Mouse (Mus musculus): Measurements from ENCODE around the gene Esrrg.

The Esrrg gene

GRCm38 (mm10) chr1:187704921-187705320 lies 96.3 kb downstream of the Esrrg start:
- in situ Hi-C loops (cut with MboI; ENCODE audit: low sequenced_read_pairs), result no loop called here

DNA sequence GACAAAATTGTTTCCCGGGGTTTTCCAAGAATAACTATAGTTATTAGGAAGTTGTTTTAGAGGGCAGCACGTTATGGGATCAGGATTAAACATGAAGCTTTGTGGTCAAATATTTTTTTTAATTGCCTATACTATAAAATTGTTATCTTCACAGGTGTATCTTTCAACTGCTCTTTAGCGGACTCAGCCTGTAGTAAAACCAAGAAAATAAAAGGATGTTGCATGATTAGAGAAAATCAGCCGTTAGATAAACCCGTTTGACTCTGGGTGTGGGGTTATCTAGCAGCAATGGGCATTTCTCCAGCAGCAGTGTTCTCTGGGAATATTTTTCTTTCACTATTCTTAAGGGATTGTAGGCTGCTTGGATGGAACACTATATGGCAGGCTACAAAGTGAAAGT lies 96.8 kb downstream of the Esrrg start:
- in situ Hi-C loops (cut with MboI; ENCODE audit: low sequenced_read_pairs), result no loop called here

DNA sequence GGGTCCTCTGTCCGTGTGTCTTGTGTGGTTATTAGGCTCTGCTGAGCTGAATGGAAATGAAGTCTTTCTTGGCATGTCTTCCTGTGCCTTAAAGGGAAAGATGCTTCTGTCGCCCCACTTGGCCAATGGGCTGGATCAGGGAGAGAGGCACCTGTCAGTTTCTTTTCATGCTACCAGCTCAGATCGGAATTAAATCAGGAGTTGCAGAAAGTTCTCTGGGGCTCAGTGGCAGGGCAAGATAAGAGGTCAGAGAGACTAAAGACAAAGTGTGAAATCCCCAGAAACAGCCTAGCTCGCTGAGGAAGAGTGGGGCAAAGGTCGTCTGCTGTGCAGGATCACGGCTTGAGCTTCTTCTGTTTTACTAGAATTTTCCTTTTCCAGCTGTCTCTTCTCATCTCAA lies 97.5 kb downstream of the Esrrg start:
- in situ Hi-C loops (cut with MboI; ENCODE audit: low sequenced_read_pairs), result no loop called here

DNA sequence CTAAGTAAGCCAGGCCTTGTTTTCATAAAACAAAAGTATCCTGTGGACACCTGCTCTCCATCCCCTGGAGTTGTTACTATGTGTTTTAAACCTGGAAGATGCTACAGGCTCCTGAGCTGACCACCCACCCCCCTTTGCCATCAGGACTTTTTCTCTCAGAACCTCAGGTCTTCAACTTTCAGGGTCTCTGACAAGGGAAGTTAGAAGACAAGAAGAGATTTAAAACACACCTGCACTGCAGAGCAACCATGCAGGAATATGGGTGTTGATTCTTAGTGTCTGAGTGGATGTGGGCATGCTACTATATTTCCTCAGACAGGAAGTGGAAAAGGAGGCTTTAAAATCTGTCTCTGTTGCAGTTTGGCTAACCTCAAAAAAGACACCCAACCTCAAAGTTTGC lies 98.6 kb downstream of the Esrrg start:
- in situ Hi-C loops (cut with MboI; ENCODE audit: low sequenced_read_pairs), result no loop called here

- in situ Hi-C loops (cut with MboI; ENCODE audit: low sequenced_read_pairs), result no loop called here
Measured at GRCm38 (mm10) chr1:187710434-187710948, 101.9 kb downstream of the Esrrg start.

DNA sequence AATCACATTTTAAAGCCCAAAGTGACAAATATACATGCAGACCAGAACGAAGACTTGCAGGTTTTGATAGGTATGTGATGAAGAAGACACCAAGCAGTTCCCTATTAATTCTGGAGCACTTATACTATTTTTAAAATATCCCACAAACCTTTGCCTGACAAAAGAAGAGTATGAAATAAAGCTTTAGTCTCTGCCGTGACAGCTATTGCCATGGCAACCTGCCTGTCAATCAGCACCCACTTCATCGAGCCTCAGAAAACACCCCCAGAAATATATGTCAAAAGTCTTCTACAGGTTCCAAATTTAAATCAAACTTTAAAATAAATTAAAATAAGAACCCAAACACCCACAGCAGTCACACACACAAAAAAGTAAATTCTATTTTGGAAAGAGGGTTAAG lies 112.4 kb downstream of the Esrrg start:
- in situ Hi-C loops (cut with MboI; ENCODE audit: low sequenced_read_pairs), result no loop called here

DNA sequence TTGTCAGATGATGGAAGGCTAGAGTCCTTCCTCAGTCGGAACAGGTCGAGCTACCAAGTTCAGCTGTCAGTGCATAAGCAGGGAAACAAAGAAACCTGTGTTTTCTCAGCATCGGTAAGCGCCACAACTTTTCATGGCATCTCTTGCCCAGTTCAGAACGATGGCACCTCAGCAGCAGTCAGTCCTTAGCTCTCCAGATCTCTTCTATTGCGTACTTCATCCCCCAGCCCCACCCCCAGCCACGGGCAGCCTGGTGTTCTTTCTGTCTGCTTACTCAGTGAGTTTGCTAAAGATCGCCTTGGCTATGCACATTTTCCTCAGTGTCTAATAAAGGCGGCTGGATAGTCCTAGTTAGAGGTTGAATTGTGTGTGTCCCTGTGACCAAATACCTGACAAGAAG lies 113.4 kb downstream of the Esrrg start:
- in situ Hi-C loops (cut with MboI; ENCODE audit: low sequenced_read_pairs), result no loop called here

DNA sequence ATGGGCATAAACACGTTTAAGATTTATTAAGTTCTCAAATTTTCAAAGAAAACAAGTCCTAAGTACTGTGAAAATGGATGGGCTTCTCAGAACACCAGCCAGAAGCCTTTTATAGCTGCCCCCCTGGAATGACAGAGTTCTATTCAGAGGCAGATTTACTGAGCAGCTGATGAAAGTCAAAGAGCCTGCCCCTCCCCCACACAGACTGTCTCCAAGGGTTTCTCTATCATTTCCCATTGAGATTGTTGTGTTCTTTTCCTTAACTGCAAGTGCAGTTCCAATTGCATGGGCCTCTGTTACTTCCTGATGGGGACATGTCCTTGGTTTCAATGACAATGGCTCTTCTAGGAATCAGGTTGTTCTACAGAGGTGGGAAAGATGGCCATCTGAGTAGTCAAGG lies 116.1 kb downstream of the Esrrg start:
- in situ Hi-C loops (cut with MboI; ENCODE audit: low sequenced_read_pairs), result no loop called here

DNA sequence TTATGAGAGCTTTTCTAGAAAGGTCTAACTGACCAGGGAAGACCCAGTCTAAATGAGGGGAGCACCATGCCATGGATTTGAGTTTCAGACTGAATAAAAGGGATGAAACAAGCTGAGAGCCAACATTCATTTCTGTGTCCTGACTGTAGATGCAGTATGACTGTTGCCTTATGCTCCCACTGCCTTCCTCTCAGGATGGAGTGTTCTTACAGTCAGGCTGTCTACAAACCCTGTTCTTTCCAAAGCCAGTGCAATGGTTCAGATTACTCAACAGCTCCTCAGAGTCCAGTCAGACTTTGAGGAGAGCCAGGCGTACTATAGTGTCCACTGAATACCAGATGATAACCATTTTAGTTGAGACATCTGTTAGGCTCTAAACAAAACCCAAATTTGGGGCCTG lies 116.8 kb downstream of the Esrrg start:
- in situ Hi-C loops (cut with MboI; ENCODE audit: low sequenced_read_pairs), result no loop called here

DNA sequence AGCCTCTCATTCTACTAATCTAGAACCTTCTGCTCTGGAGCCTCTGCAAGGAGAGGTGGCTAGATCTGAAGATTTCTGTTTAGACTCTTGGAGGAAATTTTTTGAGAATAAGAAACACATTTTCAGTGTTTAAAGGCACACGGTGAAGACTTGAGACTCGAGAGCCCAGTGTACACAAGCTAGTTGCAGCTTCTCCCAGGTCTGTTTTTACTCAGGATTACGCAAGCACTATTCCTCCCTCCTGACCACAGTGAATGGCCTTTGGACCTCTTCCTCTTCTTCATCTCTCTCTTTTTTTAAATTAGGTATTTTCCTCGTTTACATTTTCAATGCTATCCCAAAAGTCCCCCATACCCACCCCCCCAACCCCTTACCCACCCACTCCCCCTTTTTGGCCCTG lies 122.6 kb downstream of the Esrrg start:
- in situ Hi-C loops (cut with MboI; ENCODE audit: low sequenced_read_pairs), result no loop called here

DNA sequence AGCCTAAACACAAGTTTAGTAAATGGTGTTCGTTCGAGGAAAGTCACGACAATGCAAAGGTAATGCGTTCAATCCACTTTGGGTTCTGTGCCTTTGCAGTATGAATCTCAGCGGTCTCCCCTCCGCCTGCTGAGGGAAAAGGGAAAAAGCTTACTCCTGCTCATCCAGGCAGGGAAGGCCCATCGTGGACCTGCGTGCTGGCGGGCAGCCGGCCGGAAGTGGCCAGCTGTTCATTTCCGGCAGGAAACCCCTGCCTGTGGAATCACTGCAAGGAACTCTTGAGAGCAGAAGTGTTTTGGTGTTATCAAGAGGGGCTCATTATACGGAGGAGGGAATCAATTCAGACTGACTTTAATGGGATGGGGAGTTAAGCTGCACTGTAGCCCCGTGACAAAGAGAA lies 127.9 kb downstream of the Esrrg start:
- in situ Hi-C loops (cut with MboI; ENCODE audit: low sequenced_read_pairs), result no loop called here

GRCm38 (mm10) chr1:187737296-187737695 lies 128.7 kb downstream of the Esrrg start:
- in situ Hi-C loops (cut with MboI; ENCODE audit: low sequenced_read_pairs), result no loop called here

- in situ Hi-C loops (cut with MboI; ENCODE audit: low sequenced_read_pairs), result no loop called here
Measured at GRCm38 (mm10) chr1:187740531-187740930, 131.9 kb downstream of the Esrrg start.

GRCm38 (mm10) chr1:187741306-187741705 lies 132.7 kb downstream of the Esrrg start:
- in situ Hi-C loops (cut with MboI; ENCODE audit: low sequenced_read_pairs), result no loop called here

DNA sequence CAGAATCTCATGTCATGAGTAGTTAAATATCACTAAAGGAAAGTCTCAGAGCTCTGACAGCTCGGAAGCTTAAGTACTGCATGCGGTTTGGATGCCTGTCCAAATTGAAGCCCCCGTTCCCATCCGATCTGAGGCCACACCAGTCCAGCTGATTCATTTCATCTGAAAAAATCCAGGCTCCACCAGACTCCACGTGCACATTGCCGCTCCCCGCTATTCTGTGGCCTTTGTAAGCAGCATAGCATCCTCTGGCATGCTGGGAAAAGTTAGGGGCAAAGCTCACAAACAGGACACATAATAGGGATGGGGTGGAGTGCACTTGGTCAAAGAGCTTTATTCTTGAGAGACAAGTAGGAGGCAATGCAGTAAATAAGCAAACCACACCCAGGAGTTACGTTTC lies 133.5 kb downstream of the Esrrg start:
- in situ Hi-C loops (cut with MboI; ENCODE audit: low sequenced_read_pairs), result no loop called here

DNA sequence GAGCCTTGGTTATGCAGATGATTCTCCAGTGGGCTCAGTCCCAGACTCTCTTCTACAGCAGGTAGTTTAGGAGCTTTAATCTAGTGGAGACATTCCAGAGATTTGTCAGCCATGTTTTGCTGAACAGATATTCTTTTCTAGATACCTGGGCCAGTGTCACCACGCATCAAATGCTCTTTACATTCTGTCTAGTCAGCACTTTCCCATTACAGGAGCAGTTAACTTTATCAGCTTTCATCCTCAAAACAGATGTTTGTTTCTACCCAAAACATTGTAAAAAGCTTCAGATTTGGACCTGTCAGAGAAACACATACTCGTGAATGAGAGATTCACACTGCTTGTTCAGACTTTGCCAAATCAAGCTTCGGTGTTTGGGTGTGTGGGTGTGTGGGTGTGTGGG lies 140.7 kb downstream of the Esrrg start:
- in situ Hi-C loops (cut with MboI; ENCODE audit: low sequenced_read_pairs), result no loop called here

DNA sequence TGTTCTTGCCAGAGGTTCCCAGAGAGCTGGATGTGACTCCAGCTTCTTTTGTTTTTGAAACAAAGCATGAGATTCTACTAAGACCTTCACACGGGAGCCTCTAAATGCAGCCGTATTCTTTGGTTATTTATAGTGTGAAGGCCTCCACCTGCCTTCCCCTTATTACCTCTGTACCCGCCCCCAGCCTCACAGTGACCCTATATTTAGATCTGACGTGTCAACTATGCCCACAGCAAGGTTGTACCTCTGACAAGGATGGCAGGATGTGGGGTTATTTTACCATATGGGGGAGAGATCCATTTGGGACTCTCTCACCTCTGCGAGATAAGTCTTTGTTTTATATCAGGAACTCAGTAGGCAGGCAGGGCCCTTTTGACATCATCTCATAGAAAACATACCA lies 141.3 kb downstream of the Esrrg start:
- in situ Hi-C loops (cut with MboI; ENCODE audit: low sequenced_read_pairs), result no loop called here

GRCm38 (mm10) chr1:187755528-187755927 lies 146.9 kb downstream of the Esrrg start:
- in situ Hi-C loops (cut with MboI; ENCODE audit: low sequenced_read_pairs), result no loop called here

DNA sequence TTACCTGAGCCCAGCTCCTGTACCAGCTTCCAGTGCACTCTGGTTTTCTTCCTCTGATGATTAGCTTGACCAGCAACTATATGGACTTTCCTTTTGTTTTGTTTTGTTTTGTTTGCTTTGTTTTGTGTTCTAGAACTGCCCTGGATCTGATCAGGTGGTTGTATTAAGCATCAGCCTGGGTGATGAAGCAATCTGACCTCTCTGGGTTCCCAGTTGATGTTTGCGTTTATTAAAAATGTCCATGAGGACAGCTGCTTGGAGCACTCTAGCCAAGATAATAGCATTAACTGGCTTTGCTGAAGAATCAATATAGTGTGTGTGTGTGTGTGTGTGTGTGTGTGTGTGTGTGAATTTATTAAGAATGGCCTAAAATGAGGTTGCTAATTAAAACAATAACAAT lies 149.4 kb downstream of the Esrrg start:
- in situ Hi-C loops (cut with MboI; ENCODE audit: low sequenced_read_pairs), result no loop called here

- in situ Hi-C loops (cut with MboI; ENCODE audit: low sequenced_read_pairs), result no loop called here
Measured at GRCm38 (mm10) chr1:187758546-187758945, 150.0 kb downstream of the Esrrg start.

DNA sequence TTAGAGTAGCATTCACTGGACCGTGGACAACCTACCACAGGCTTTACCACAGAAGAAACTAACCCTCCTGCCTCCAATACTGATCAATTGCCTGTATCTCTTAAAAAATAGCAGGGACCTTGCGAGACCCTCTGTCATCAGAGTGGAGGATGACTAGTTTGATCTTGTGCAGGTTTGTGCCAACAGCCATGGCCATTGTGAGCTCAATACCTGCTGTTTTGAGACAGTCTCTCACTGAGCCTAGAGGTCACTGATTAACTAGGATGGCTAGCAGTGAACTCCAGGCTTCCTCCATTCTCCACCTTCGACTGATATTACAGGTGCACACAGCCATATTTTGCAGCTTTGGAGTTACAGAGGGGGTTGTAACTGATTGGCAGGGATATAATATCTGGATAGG lies 150.9 kb downstream of the Esrrg start:
- in situ Hi-C loops (cut with MboI; ENCODE audit: low sequenced_read_pairs), result no loop called here

DNA sequence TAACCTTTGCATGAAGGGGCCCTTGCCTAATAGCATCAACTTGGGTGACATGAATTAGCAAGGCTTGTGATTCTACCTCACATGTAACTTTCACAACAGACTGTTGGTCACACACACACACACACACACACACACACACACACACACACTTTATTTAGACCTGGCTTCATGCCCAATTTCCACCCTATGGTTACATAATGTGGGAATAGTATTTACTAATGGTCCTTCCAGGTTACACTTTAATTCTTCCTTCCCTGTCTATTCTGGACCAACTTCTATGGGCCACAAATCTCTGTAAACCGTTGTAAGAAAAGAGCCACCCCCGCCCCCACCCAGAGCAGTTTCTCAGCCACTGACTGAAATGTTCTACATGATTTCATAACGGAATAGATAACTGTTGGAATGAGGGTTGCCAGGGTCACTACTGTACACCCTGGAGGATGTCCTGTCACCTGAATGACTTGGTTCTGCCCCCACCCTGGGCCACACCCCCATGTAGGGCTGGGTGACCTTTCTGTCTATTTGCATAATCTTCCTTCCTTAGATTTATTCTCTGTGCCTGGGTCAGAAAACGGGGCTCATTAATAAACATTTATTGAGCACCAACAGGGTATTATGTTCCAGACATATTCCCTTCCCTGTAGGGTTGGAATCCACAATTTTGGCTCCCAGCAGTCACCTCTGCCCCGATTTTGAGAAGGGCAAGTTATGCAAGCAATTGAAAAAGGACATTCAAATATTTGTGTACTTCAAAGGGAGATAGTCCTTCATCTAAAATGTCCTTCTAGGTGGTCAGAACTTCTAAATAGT lies 154.3 kb downstream of the Esrrg start:
- in situ Hi-C loops (cut with MboI; ENCODE audit: low sequenced_read_pairs), result no loop called here

- in situ Hi-C loops (cut with MboI; ENCODE audit: low sequenced_read_pairs), result no loop called here
Measured at GRCm38 (mm10) chr1:187763451-187763755, 154.8 kb downstream of the Esrrg start.

Data from CH12F3 (cell line).